Mouse (Mus musculus) common myeloid progenitor, adult 5-6 weeks (primary cell): ENCODE measurements around the gene Gm9964. TPM values are rescaled to one million over a fixed set of nuclear protein-coding genes. Genes with fewer than 3 reads are reported as not detected.
A peak's percentile ranks its signal among the peaks of the same experiment; 100 is the strongest.

ENCODE experiments used
- ATAC-seq: replicated peaks from 2 replicates; pipeline ENCODE4 v1.8.0; 2016; ENCODE audit warnings: low read depth, mild to moderate bottlenecking, moderate TSS enrichment, inconsistent platforms; ENCODE audit not compliant: poor library complexity, severe bottlenecking
- total RNA-seq: library from RNA; stranded (forward); fragments of 200-1000, 187-1606 nt; gene quantifications from 2 replicates; pipeline ENCODE4 v1.2.3, GENCODE M21; 2017

The Gm9964 gene
- total RNA-seq, result not detected in 2 replicates

GRCm38 (mm10) chr11:79296856-79297491 is at the start of gene Gm9964:
Gene Gm9964 (minus strand): TSS chr11:79296906.
- peak; percentile 79 for ATAC-seq

- no peak for ATAC-seq
Measured at GRCm38 (mm10) chr11:79339808-79340781, 43.4 kb upstream of the Gm9964 start.

GRCm38 (mm10) chr11:79339234-79339807 is 42.6 kb upstream of the Gm9964 start, which contains the start of gene Nf1:
Gene Nf1 (plus strand): TSS chr11:79339693.
- ATAC-seq, result peak; percentile 80

- no peak for ATAC-seq
Measured at GRCm38 (mm10) chr11:79338621-79339020, 41.9 kb upstream of the Gm9964 start.

- no peak for ATAC-seq
Measured at GRCm38 (mm10) chr11:79336722-79337267, 40.1 kb upstream of the Gm9964 start.

- ATAC-seq, result no peak
Measured at GRCm38 (mm10) chr11:79335077-79335476, 38.4 kb upstream of the Gm9964 start.

- ATAC-seq, result no peak
Measured at GRCm38 (mm10) chr11:79329585-79329984, 32.9 kb upstream of the Gm9964 start.

GRCm38 (mm10) chr11:79328060-79328459 is 31.4 kb upstream of the Gm9964 start:
- no peak for ATAC-seq

GRCm38 (mm10) chr11:79327106-79327505 is 30.4 kb upstream of the Gm9964 start:
- ATAC-seq, result no peak

- ATAC-seq, result peak; percentile 60
Measured at GRCm38 (mm10) chr11:79325663-79326062, 29.0 kb upstream of the Gm9964 start.

GRCm38 (mm10) chr11:79323985-79324685 is 27.4 kb upstream of the Gm9964 start:
- no peak for ATAC-seq

- no peak for ATAC-seq
Measured at GRCm38 (mm10) chr11:79319807-79320206, 23.1 kb upstream of the Gm9964 start.

GRCm38 (mm10) chr11:79316807-79317345 is 20.2 kb upstream of the Gm9964 start:
- ATAC-seq, result no peak

- ATAC-seq, result 0 out of 2 replicates have a peak, but pooled peaks have one; percentile 33
Measured at GRCm38 (mm10) chr11:79310467-79310866, 13.8 kb upstream of the Gm9964 start.

GRCm38 (mm10) chr11:79307560-79308200 is 11.0 kb upstream of the Gm9964 start:
- no peak for ATAC-seq

- peak; percentile 56 for ATAC-seq
Measured at GRCm38 (mm10) chr11:79306996-79307395, 10.3 kb upstream of the Gm9964 start.

GRCm38 (mm10) chr11:79306510-79306909 is 9.8 kb upstream of the Gm9964 start:
- peak; percentile 43 for ATAC-seq

GRCm38 (mm10) chr11:79305697-79306340 is 9.1 kb upstream of the Gm9964 start:
- ATAC-seq, result peak; percentile 40
